In genomic region chr14:17106668-17107067, GRCm38 (mm10) we compare ENCODE assay signal across 29 mouse cellular contexts.
DNase-seq lines count a peak whose midpoint lies in the region; ATAC-seq lines count a peak whose summit lies in the region.
"Had no signal": no experiment of that assay in that cellular context is flagged by ENCODE, and none has a peak within 500 bp of the region (broad histone marks: within the 10 kb centered on the region; RNA-seq: fewer than 3 reads in every experiment).

No protein-coding gene starts in this region.

- H3K9me3 ChIP-seq in kidney, embryonic 16.5 days (ENCODE audit: low read length), result no peaks in the 10 kb centered on the region
- H3K9me3 ChIP-seq: embryonic facial prominence, embryonic 13.5 days; forebrain, embryonic 10.5 days; forebrain, embryonic 15.5 days; heart, embryonic 13.5 days; hindbrain, embryonic 10.5 days; hindbrain, embryonic 15.5 days; liver, embryonic 15.5 days; megakaryocyte, embryonic 14.5 days; midbrain, embryonic 12.5 days; neural tube, embryonic 13.5 days had no signal

- H3K9ac ChIP-seq in kidney, embryonic 16.5 days (replicated peaks; ENCODE audit: low read length), result no peak overlapping the region
- H3K9ac ChIP-seq: embryonic facial prominence, embryonic 13.5 days; forebrain, embryonic 15.5 days; heart, embryonic 13.5 days; hindbrain, embryonic 15.5 days; liver, embryonic 15.5 days; midbrain, embryonic 12.5 days; neural tube, embryonic 13.5 days had no signal

- 0 out of 2 replicates have a peak, but pooled peaks have one; percentile 19 for ATAC-seq in kidney, embryonic 16.5 days (ENCODE audit: low FRiP score, low TSS enrichment)
- ATAC-seq: CD4-positive, CD25-positive, alpha-beta regulatory T cell, adult 4 months; forebrain, embryonic 15.5 days; inflammation-experienced regulatory T-cells, adult 6 months had no signal

- intact Hi-C loops in heart, postnatal 10 days (cut with DNase I), result no loop called here

- H3K27ac ChIP-seq in kidney, embryonic 16.5 days (ENCODE audit: low read length), result no peak overlapping the region
- H3K27ac ChIP-seq: embryonic facial prominence, embryonic 13.5 days; forebrain, embryonic 10.5 days; forebrain, embryonic 15.5 days; heart, embryonic 13.5 days; hindbrain, embryonic 10.5 days; hindbrain, embryonic 15.5 days; liver, embryonic 15.5 days; midbrain, embryonic 12.5 days; neural tube, embryonic 13.5 days had no signal

- H3K4me1 ChIP-seq in kidney, embryonic 16.5 days (ENCODE audit: insufficient read depth, low read length), result no peaks in the 10 kb centered on the region
- H3K4me1 ChIP-seq: embryonic facial prominence, embryonic 13.5 days; forebrain, embryonic 10.5 days; forebrain, embryonic 15.5 days; heart, embryonic 13.5 days; hindbrain, embryonic 10.5 days; hindbrain, embryonic 15.5 days; liver, embryonic 15.5 days; midbrain, embryonic 12.5 days had no signal

- H3K27me3 ChIP-seq in kidney, embryonic 16.5 days (ENCODE audit: insufficient read depth, low read length), result no peaks in the 10 kb centered on the region
- H3K27me3 ChIP-seq: embryonic facial prominence, embryonic 13.5 days; forebrain, embryonic 15.5 days; heart, embryonic 13.5 days; hindbrain, embryonic 15.5 days; liver, embryonic 15.5 days; megakaryocyte, embryonic 14.5 days; midbrain, embryonic 12.5 days; neural tube, embryonic 13.5 days had no signal

- peak; percentile 9 to 21 for DNase-seq in heart, postnatal 10 days
- DNase-seq in heart, adult 11 months, result no peak
- DNase-seq in kidney, postnatal 10 days, result no peak
- DNase-seq in 3T3-L1 (ENCODE audit: low read depth, low spot score), result peak; percentile 14
- peak; percentile 59 for DNase-seq in kidney, postnatal 14 days
- no peak for DNase-seq in ovary, postnatal 10 days (ENCODE audit: low spot score)
- DNase-seq: adrenal gland, adult 2 months; cerebellum, adult 8-10 months; cerebellum, postnatal 36 days; embryo, embryonic 11 days; gastrocnemius, postnatal 25 days; heart, postnatal 14 days; layer of hippocampus, postnatal 36 days; left cerebral cortex, postnatal 4 days; lung, postnatal 4 days; thymus, postnatal 4 days had no signal

- WGBS in kidney, embryonic 16.5 days, result 56% methylated on average over 1 of the region's 1 CpGs

- H3K36me3 ChIP-seq in kidney, embryonic 16.5 days (ENCODE audit: insufficient read depth, low read length), result no peaks in the 10 kb centered on the region
- H3K36me3 ChIP-seq: embryonic facial prominence, embryonic 13.5 days; forebrain, embryonic 10.5 days; forebrain, embryonic 15.5 days; heart, embryonic 13.5 days; hindbrain, embryonic 10.5 days; hindbrain, embryonic 15.5 days; liver, embryonic 15.5 days; midbrain, embryonic 12.5 days; neural tube, embryonic 13.5 days had no signal

- H3K4me2 ChIP-seq in kidney, embryonic 16.5 days (replicated peaks; ENCODE audit: low read depth, low read length), result no peak overlapping the region
- H3K4me2 ChIP-seq: embryonic facial prominence, embryonic 13.5 days; forebrain, embryonic 15.5 days; heart, embryonic 13.5 days; hindbrain, embryonic 15.5 days; liver, embryonic 15.5 days; midbrain, embryonic 12.5 days; neural tube, embryonic 13.5 days had no signal

- H3K4me3 ChIP-seq in kidney, embryonic 16.5 days (ENCODE audit: low read length), result no peak overlapping the region
- H3K4me3 ChIP-seq: embryonic facial prominence, embryonic 13.5 days; forebrain, embryonic 10.5 days; forebrain, embryonic 15.5 days; heart, embryonic 13.5 days; hindbrain, embryonic 10.5 days; hindbrain, embryonic 15.5 days; liver, embryonic 15.5 days; megakaryocyte, embryonic 14.5 days; midbrain, embryonic 12.5 days; neural tube, embryonic 13.5 days had no signal

Comparison
In these comparisons a context has a peak if more than half of its experiments do, and no peak if none do; other contexts are left out.
1. DNase-seq: peak in heart, postnatal 10 days (2 of 2), 3T3-L1 (single experiment) and kidney, postnatal 14 days (single experiment); none in heart, adult 11 months (single experiment), kidney, postnatal 10 days (single experiment) and ovary, postnatal 10 days (single experiment).